Mouse (Mus musculus) stomach, embryonic 16.5 days (tissue): ENCODE results near the gene Gtf2ird1. TPM values are rescaled to one million over a fixed set of nuclear protein-coding genes. Genes with fewer than 3 reads are reported as not detected.
"Not testable (repeated sequence)": the region's sequence is repeated elsewhere in the genome, so short reads cannot be mapped to it uniquely, and the experiment has no call there.

Source experiments
- ATAC-seq: fragments of 200-750 bp; cut with Nextera tagmentation; 2 replicates; pipeline ENCODE4 v1.8.0; 2017; ENCODE audit warnings: moderate number of reproducible peaks, moderate TSS enrichment; ENCODE audit not compliant: insufficient read depth, low FRiP score
- H3K27ac ChIP-seq: fragments of 300-500 bp; sonication (generic); 2 replicates; pipeline ENCODE4 v1.5.1; 2014; ENCODE audit warnings: low read length
- H3K27me3 ChIP-seq: fragments of 300-500 bp; sonication (generic); 2 replicates; pipeline ENCODE4 v1.6.1; 2014; ENCODE audit warnings: low read length, control low read depth, mixed read lengths; ENCODE audit not compliant: control insufficient read depth, insufficient read depth
- H3K36me3 ChIP-seq: fragments of 300-500 bp; sonication (generic); 2 replicates; pipeline ENCODE4 v1.6.1; 2014; ENCODE audit warnings: low read length; ENCODE audit not compliant: control insufficient read depth, insufficient read depth
- H3K4me1 ChIP-seq: fragments of 300-500 bp; sonication (generic); 2 replicates; pipeline ENCODE4 v1.6.1; 2014; ENCODE audit warnings: low read length, control low read depth, mixed read lengths; ENCODE audit not compliant: control insufficient read depth, insufficient read depth
- H3K4me2 ChIP-seq: fragments of 300-500 bp; sonication (generic); 2 replicates; pipeline ENCODE4 v1.6.1; 2014; ENCODE audit warnings: low read depth, low read length, mixed read lengths
- H3K4me3 ChIP-seq: fragments of 300-500 bp; sonication (generic); replicated peaks from 2 replicates; pipeline ENCODE4 v1.5.1; 2014; ENCODE audit warnings: mild to moderate bottlenecking, low read length
- H3K9ac ChIP-seq: fragments of 300-500 bp; sonication (generic); 2 replicates; pipeline ENCODE4 v1.6.1; 2014; ENCODE audit warnings: low read length
- H3K9me3 ChIP-seq: fragments of 300-500 bp; sonication (generic); replicated peaks from 2 replicates; pipeline ENCODE4 v1.6.1; 2016; ENCODE audit warnings: low read length, control low read depth; ENCODE audit not compliant: control insufficient read depth
- WGBS: fragments of 180-500 bp; shearing (Covaris S2); extraction: QIAGEN DNeasy Blood & Tissue Kit; methylation state at CpG from one replicate; pipeline ENCODE4 v1.1.7; 2014; 5-methylcytosine and 5-hydroxymethylcytosine counted together
- polyA plus RNA-seq: library from polyadenylated mRNA; unstranded; fragments of >200 nt; fragmentation: Nextera tagmentation; extraction: Ambion mirVana; gene quantifications from 2 replicates; pipeline ENCODE4 v1.2.1, GENCODE M21; 2015

The Gtf2ird1 gene
- polyA plus RNA-seq, 1 experiment from 2014 or later, result 75.0 TPM

DNA sequence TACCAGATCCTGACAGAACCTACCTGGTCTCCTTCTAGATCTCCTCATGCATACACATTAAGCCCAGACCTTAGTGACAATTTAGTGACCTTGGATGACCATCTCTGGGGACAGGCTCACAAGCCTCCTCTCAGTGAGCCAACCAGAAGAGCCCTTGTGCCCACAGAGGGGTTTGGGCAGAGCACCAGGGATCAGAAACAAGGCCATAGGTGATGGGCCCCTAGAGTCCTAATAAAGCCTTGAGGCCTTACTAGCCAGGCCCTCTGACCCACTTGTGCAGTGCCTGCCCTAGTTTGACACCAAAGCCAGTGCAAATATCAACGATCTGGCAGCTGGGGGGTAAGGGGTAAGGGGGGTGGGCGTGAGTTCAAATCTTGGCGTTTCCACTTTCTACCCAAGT is 1.9 kb upstream of the Gtf2ird1 start:
- H3K4me2 ChIP-seq, result no peak overlapping the region
- no peak overlapping the region for H3K27ac ChIP-seq
- H3K9me3 ChIP-seq, result no peaks in the 10 kb centered on the region
- no peaks in the 10 kb centered on the region for H3K36me3 ChIP-seq
- no peak overlapping the region for H3K4me3 ChIP-seq
- no peaks in the 10 kb centered on the region for H3K27me3 ChIP-seq
- H3K9ac ChIP-seq, result no peak overlapping the region
- H3K4me1 ChIP-seq, result peaks cover 7% of the 10 kb centered on the region; the same call in 1 of the 2 replicates
- WGBS, result 85% methylated on average over 3 of the region's 3 CpGs
- ATAC-seq, result no peak

DNA sequence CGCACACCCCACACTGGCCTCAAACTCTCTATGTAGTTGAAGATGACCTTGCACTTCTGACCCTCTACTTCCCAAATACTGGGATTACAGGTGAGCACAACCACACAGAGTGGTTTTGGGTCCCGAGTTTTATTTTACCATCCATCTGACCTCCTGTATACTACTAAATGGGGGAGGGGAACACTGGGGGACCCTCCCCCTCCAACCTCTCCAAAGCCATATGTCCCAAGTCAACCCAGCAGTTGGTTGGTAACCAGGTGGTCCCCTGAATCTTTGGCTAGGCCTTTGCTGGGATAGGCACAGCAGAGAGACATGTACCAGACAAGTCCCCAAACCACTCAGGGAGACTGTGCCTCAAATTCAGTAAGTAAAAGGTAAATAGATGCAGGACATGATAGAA is 855 bp upstream of the Gtf2ird1 start:
- no peak overlapping the region; the same call in 1 of the 2 replicates for H3K27ac ChIP-seq

DNA sequence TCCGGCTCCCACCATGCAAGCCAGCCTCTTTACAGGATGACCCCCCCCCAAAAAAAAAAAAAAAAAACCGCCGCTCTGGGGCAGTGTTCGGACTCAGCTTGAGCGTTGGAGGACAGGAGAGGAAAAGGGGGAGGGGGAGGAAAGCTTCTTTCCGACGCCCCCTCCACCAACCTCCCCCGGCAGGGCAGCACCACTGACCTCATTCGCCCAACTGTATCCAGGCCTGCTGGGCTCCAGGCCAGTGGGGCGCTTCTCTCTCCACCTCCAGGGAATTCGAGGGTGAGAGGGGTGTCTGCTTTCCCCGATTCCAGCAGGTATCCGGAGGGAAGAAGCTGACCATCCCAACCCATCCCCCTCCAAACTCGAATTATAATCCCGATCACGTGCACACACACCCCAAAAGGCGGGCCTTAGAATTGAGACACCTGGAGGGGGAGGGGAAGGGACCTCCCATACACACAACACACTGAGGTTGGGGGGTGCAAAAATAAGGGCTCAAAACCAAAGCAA is 547 bp downstream of the Gtf2ird1 start:
- Histone ChIP-seq H3K27me3 (no peaks in the 10 kb centered on the region), H3K27ac (peak overlapping the region; percentile 88), H3K36me3 (peaks cover 10% of the 10 kb centered on the region), H3K9me3 (peaks cover 5% of the 10 kb centered on the region), H3K9ac (peak overlapping the region; percentile 92), H3K4me2 (peak overlapping the region; percentile 83), H3K4me3 (peak overlapping the region; percentile 79), H3K4me1 (peaks cover 7% of the 10 kb centered on the region; the same call in 1 of the 2 replicates)
- peak; percentile 49 for ATAC-seq
- under 1% methylated on average over 17 of the region's 17 CpGs for WGBS

More for the DNA sequence above, 855 bp upstream of the Gtf2ird1 start:
- 88% methylated on average over 2 of the region's 2 CpGs for WGBS
- Histone ChIP-seq H3K4me2 (no peak overlapping the region; the same call in 1 of the 2 replicates), H3K9me3 (peaks cover under 1% of the 10 kb centered on the region; the same call in 1 of the 2 replicates), H3K27me3 (no peaks in the 10 kb centered on the region), H3K36me3 (peaks cover under 1% of the 10 kb centered on the region), H3K4me1 (peaks cover 7% of the 10 kb centered on the region; the same call in 1 of the 2 replicates), H3K9ac (no peak overlapping the region), H3K4me3 (no peak overlapping the region)
- no peak for ATAC-seq

DNA sequence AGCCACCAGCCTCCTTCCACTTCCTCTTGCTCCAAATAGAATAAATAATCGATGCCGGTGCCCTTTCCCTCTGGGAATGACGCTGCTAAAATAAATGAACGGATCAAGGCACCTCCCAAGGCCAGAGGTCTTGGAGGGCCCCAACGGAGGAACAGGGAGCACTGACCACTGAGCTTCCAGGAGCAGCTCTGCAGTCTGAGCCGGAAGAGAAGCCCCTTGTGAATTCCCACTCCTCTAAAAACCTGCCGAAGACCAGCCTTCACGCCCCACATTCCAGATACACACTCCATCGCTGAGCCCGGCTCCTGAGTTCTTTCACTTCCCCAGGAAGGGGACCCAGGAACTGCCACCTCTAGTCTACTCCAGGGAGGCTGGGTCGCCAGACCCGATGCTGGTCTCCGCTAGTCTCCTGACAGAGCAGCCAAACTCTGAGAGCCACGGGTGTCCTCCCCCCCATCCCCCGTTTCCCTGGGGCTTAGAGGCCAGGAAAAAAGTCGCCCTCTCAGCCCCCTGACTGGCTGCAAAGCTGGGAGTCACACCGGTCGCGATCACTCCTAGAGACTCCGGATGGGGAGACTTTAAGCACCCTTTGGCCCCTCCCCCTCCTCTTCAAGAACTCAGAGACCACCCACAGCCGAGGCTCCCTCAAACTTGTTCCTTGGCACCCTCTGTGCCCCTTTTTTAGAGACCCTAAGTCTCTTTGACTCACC is 1.2 kb downstream of the Gtf2ird1 start:
- H3K36me3 ChIP-seq, result peaks cover 10% of the 10 kb centered on the region
- H3K4me3 ChIP-seq, result peak overlapping the region; percentile 79
- under 1% methylated on average over 21 of the region's 21 CpGs for WGBS
- peaks cover 7% of the 10 kb centered on the region; the same call in 1 of the 2 replicates for H3K4me1 ChIP-seq
- peaks cover 5% of the 10 kb centered on the region for H3K9me3 ChIP-seq
- ATAC-seq, result 0 out of 2 replicates have a peak, but pooled peaks have one; percentile 11
- peak overlapping the region; percentile 83 for H3K4me2 ChIP-seq
- H3K27me3 ChIP-seq, result no peaks in the 10 kb centered on the region
- peak overlapping the region; percentile 88 for H3K27ac ChIP-seq
- peak overlapping the region; percentile 92 for H3K9ac ChIP-seq

DNA sequence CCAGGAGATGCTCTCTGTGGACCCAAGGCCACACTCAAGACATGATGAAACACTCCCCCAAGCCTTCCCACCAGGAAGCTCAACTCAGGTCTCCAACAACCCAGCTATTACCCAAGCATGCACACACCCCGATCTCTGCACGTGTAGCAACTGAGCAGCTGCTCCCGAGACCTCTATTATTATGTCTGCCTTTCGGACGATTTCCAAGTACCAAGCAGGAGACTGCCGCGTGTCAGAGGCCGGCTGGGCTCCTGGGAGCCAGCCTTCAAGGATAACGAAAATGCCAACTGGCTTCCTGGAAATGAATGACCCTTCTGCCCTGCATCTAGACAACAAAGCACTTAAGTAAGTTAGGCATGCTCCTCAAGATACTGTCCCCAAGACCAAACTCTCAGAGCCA is 2.1 kb downstream of the Gtf2ird1 start:
- H3K27ac ChIP-seq, result peak overlapping the region; percentile 88
- peak overlapping the region; percentile 79 for H3K4me3 ChIP-seq
- H3K4me1 ChIP-seq, result peaks cover 7% of the 10 kb centered on the region; the same call in 1 of the 2 replicates
- H3K4me2 ChIP-seq, result peak overlapping the region; percentile 83
- peaks cover 10% of the 10 kb centered on the region for H3K36me3 ChIP-seq
- H3K9me3 ChIP-seq, result peaks cover 5% of the 10 kb centered on the region
- 25% methylated on average over 9 of the region's 9 CpGs for WGBS
- peak overlapping the region; percentile 92 for H3K9ac ChIP-seq
- no peaks in the 10 kb centered on the region for H3K27me3 ChIP-seq
- ATAC-seq, result no peak

DNA sequence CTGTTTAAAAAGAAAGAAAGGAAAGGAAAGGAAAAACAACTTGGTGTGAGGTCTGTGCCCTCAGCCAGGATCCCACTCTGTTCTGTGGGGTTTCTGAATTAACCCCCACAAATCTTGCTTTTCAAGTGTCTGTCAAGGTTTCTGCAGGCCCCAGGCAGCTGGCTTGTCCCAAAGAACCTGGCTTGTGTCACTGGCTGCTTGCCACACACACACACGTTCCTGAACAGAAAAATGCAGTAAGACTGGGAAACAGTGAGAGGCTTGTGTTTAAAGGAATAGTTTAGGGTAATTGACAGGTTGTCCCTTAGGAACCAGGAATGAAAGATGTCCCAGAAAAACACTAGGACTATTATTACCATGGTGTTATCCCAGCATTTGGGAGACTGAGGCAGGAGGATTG is 2.9 kb downstream of the Gtf2ird1 start:
- H3K9me3 ChIP-seq, result peaks cover 5% of the 10 kb centered on the region
- H3K27ac ChIP-seq, result no peak overlapping the region
- no peaks in the 10 kb centered on the region for H3K27me3 ChIP-seq
- WGBS, result 19% methylated on average over 1 of the region's 1 CpGs
- peaks cover 10% of the 10 kb centered on the region for H3K36me3 ChIP-seq
- H3K4me1 ChIP-seq, result peaks cover 7% of the 10 kb centered on the region; the same call in 1 of the 2 replicates
- H3K4me3 ChIP-seq, result no peak overlapping the region
- H3K4me2 ChIP-seq, result no peak overlapping the region
- no peak overlapping the region for H3K9ac ChIP-seq
- ATAC-seq, result no peak

DNA sequence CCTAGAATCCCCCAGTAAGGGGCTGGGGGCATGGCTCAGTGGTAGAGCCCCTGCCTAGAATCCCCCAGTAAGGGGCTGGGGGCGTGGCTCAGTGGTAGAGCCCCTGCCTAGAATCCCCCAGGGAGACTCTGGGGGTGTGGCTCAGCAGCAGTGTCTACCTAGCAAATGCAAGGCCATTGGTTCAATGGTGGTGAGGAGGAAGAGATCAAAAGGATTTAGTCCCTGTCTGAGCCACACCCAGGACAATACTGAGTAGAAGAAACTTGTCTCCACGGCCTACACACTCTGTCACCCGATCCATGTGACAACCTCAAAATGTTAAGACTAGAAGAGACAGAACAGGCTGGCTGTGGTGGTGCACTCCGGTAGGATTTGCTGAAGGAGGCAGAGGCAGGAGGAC is 9.8 kb downstream of the Gtf2ird1 start:
- not testable (repeated sequence) for ATAC-seq, H3K4me2 ChIP-seq, H3K9me3 ChIP-seq, H3K9ac ChIP-seq, H3K27me3 ChIP-seq, H3K4me3 ChIP-seq
- H3K27ac ChIP-seq, result peak overlapping the region; percentile 95; the same call in 1 of the 2 replicates
- 86% methylated on average over 4 of the region's 4 CpGs for WGBS
- H3K36me3 ChIP-seq, result peaks cover 12% of the 10 kb centered on the region
- H3K4me1 ChIP-seq, result peaks cover 21% of the 10 kb centered on the region

DNA sequence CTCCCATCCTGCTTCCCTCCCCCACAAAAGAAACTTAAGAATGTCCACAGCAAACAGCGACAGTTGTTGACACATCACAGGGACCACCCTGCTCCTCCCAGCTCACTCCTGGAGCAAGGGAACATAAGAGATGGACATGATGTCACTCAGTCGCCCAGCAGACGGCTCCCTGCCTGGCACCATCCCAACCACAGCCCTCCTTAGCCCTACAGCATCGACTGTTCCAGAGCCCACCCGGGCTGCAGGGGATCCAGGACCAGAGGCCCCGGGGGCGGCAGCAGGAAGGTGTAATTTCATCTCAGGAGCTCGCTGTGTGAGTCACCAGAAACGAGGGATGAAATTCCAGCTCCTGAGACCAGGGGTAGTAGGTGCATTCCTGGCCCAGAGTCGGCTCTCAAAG is 10.6 kb downstream of the Gtf2ird1 start:
- peak overlapping the region; percentile 95 for H3K27ac ChIP-seq
- H3K4me1 ChIP-seq, result peaks cover 26% of the 10 kb centered on the region
- peaks cover 5% of the 10 kb centered on the region; the same call in 1 of the 2 replicates for H3K9me3 ChIP-seq
- 16% methylated on average over 10 of the region's 10 CpGs for WGBS
- H3K4me3 ChIP-seq, result no peak overlapping the region
- no peak for ATAC-seq
- H3K4me2 ChIP-seq, result 0 out of 2 replicates have a peak overlapping the region, but pooled peaks have one; percentile 33
- peaks cover 9% of the 10 kb centered on the region; the same call in 1 of the 2 replicates for H3K36me3 ChIP-seq
- H3K9ac ChIP-seq, result peak overlapping the region; percentile 51
- H3K27me3 ChIP-seq, result no peaks in the 10 kb centered on the region

DNA sequence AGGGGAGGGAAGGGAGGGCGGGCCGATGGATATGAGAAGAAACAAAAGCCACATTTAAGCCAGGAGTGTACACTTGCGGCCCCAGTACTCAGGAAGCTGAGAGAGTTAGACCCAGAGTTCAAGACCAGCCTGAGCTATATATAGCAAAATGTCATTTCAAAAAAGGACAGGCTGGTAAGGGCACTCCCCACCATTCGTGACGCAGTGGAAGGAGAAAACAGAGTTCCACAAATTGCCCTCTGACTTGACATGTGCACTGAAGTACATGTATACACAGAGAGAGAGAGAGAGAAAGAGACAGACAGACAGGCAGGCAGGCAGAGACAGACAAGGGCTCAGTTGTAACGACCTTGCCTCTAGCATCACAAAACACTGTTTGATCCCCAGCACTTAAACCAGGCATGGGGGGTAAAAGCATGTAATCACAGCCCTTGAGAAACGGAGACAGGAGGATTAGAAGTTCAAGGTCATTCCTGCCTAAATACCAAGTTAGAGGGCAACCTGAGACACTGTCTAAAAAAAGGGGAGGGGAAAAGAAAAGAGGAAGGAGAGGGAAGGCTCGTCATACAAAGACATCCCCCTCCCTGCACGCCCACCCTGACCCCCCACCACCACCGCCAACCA is 11.2 kb downstream of the Gtf2ird1 start:
- Histone ChIP-seq H3K4me2 (peak overlapping the region; percentile 33; the same call in 1 of the 2 replicates), H3K27ac (peak overlapping the region; percentile 95), H3K27me3 (no peaks in the 10 kb centered on the region), H3K4me3 (no peak overlapping the region), H3K9ac (peak overlapping the region; percentile 51; the same call in 1 of the 2 replicates), H3K36me3 (peaks cover 9% of the 10 kb centered on the region; the same call in 1 of the 2 replicates), H3K9me3 (peaks cover 5% of the 10 kb centered on the region; the same call in 1 of the 2 replicates), H3K4me1 (peaks cover 30% of the 10 kb centered on the region)
- WGBS, result 20% methylated on average over 10 of the region's 10 CpGs
- ATAC-seq, result peak; percentile 41
